Mouse (Mus musculus) cerebellum, adult 2 months (tissue): ENCODE results near the gene 4930402H24Rik. TPM values are rescaled to one million over a fixed set of nuclear protein-coding genes. Genes with fewer than 3 reads are reported as not detected.

Experiments
- DNase-seq, 2 experiments: peaks; one replicate each; pipeline ENCODE4 v3.0.0; 2021
- H3K27ac ChIP-seq: fragments of 200-500 bp; 2 replicates; pipeline ENCODE4 v1.5.1; 2012; ENCODE audit warnings: low read length, control low read depth, inconsistent platforms; ENCODE audit not compliant: insufficient read depth
- H3K27me3 ChIP-seq: fragments of 200-500 bp; 2 replicates; pipeline ENCODE4 v1.6.1; 2012; ENCODE audit warnings: inconsistent platforms, mild to moderate bottlenecking, low read length, moderate library complexity; ENCODE audit not compliant: control insufficient read depth, insufficient read depth
- H3K4me1 ChIP-seq: fragments of 200-500 bp; 2 replicates; pipeline ENCODE4 v1.6.1; 2011; ENCODE audit warnings: low read length; ENCODE audit not compliant: control insufficient read depth, insufficient read depth
- H3K4me3 ChIP-seq: fragments of 200-500 bp; replicated peaks from 2 replicates; pipeline ENCODE3; 2011; ENCODE audit warnings: mild to moderate bottlenecking, low read depth, low read length, control low read depth; ENCODE audit not compliant: insufficient read depth
- CTCF ChIP-seq: fragments of 200-500 bp; IDR thresholded peaks from 2 replicates; pipeline ENCODE4 v1.5.1; 2011; ENCODE audit warnings: low read depth, mild to moderate bottlenecking, control low read depth, low read length, moderate library complexity, borderline replicate concordance; ENCODE audit not compliant: insufficient read depth
- POLR2A ChIP-seq: fragments of 200-500 bp; IDR thresholded peaks from 2 replicates; pipeline ENCODE4 v1.6.1; 2011; ENCODE audit warnings: low read length, control low read depth, borderline replicate concordance; ENCODE audit not compliant: insufficient read depth
- WGBS: fragments of 180-500 bp; shearing (Covaris S2); methylation state at CpG from one replicate; pipeline ENCODE4 v1.1.7; 2018; 5-methylcytosine and 5-hydroxymethylcytosine counted together
- polyA plus RNA-seq: library from polyadenylated mRNA; depleted of rRNA; stranded (reverse); fragments of >200 nt; gene quantifications from 2 replicates; pipeline ENCODE4 v1.2.3, GENCODE M21; 2012; rRNA removed

4930402H24Rik gene
- polyA plus RNA-seq, 1 experiment, result 64.9 TPM

GRCm38 (mm10) chr2:130663342-130663741 lies 242.9 kb downstream of the 4930402H24Rik start:
- Histone ChIP-seq H3K4me3 (peak overlapping the region; percentile 75), H3K27ac (peak overlapping the region; percentile 32; the same call in 1 of the 2 replicates), H3K27me3 (no peaks in the 10 kb centered on the region), H3K4me1 (peaks cover 7% of the 10 kb centered on the region)
- peak in 1 of 2 experiments; percentile 18 for DNase-seq
- TF ChIP-seq POLR2A (no peak), CTCF (no peak)
- WGBS, result 71% methylated on average over 11 of the region's 11 CpGs

GRCm38 (mm10) chr2:130658530-130658929 lies 247.7 kb downstream of the 4930402H24Rik start:
- DNase-seq, result no peak

GRCm38 (mm10) chr2:130657541-130657940 lies 248.7 kb downstream of the 4930402H24Rik start:
- TF ChIP-seq CTCF (no peak), POLR2A (no peak)
- no peak overlapping the region for H3K27ac ChIP-seq

More at GRCm38 (mm10) chr2:130658530-130658929, 247.7 kb downstream of the 4930402H24Rik start:
- peaks cover 4% of the 10 kb centered on the region for H3K4me1 ChIP-seq
- no peak overlapping the region for H3K27ac ChIP-seq
- no peaks in the 10 kb centered on the region for H3K27me3 ChIP-seq
- no peak overlapping the region for H3K4me3 ChIP-seq
- no peak for TF ChIP-seq CTCF
- TF ChIP-seq POLR2A, result no peak
- 95% methylated on average over 10 of the region's 10 CpGs for WGBS

DNA sequence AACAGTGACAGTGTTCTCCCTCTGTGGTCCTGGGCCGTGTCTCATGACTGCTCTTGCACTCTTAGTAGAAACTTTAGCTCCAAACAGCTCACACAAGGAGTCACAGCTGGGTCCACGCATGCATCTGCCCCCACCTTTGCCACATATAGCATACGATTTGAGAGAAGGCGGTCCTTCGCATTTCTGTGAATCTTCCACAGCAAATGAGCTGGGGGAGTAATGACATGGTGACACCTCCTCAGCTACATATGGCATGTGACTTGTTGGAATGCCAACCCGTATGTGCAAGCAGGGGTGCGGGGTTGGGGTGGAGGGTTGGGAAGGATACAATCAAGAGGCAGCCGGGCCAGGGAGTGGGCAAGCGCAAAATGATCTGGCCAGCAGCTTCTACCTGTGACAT lies 249.7 kb downstream of the 4930402H24Rik start:
- WGBS, result 93% methylated on average over 9 of the region's 9 CpGs
- Histone ChIP-seq H3K4me3 (no peak overlapping the region), H3K4me1 (no peaks in the 10 kb centered on the region), H3K27ac (no peak overlapping the region), H3K27me3 (no peaks in the 10 kb centered on the region)
- no peak for TF ChIP-seq POLR2A
- no peak for TF ChIP-seq CTCF
- DNase-seq, result no peak

More at GRCm38 (mm10) chr2:130657541-130657940, 248.7 kb downstream of the 4930402H24Rik start:
- no peak overlapping the region for H3K4me3 ChIP-seq
- no peaks in the 10 kb centered on the region for H3K27me3 ChIP-seq
- H3K4me1 ChIP-seq, result no peaks in the 10 kb centered on the region
- DNase-seq, result no peak
- WGBS, result 88% methylated on average over 6 of the region's 6 CpGs

Other genes starting within 250 kb of the 4930402H24Rik start
- gene Ddrgk1, start 241.7 kb downstream of the 4930402H24Rik start, polyA plus RNA-seq, result 98.5 and 109 TPM in 2 replicates
- 50.7 and 57.9 TPM in 2 replicates for gene Itpa, start 238.8 kb downstream of the 4930402H24Rik start, polyA plus RNA-seq
- gene Slc4a11, start 208.9 kb downstream of the 4930402H24Rik start, polyA plus RNA-seq, result 0.62 and 0.93 TPM in 2 replicates
- 48.2 and 50.2 TPM in 2 replicates for gene Atrn, start 89 bp upstream of the 4930402H24Rik start, polyA plus RNA-seq
- 75.1 and 87.0 TPM in 2 replicates for gene Gfra4, start 136.7 kb upstream of the 4930402H24Rik start, polyA plus RNA-seq
- 1.5 and 3.6 TPM in 2 replicates for gene Adam33, start 157.4 kb upstream of the 4930402H24Rik start, polyA plus RNA-seq
- gene Siglec1, start 180.4 kb upstream of the 4930402H24Rik start, polyA plus RNA-seq, result 0.07 and 0.17 TPM in 2 replicates
- 7.8 and 8.0 TPM in 2 replicates for gene Hspa12b, start 220.9 kb upstream of the 4930402H24Rik start, polyA plus RNA-seq
- not detected in 2 replicates for gene Gm11037, start 227.1 kb upstream of the 4930402H24Rik start, polyA plus RNA-seq